Mouse (Mus musculus): ENCODE measurements around the gene Gm11397.
"Not testable (repeated sequence)": the region's sequence is repeated elsewhere in the genome, so short reads cannot be mapped to it uniquely, and the experiment has no call there.

The Gm11397 gene

GRCm38 (mm10) chr13:33395461-33395860 lies at the start of gene Gm11397:
Gm11397 (plus strand) TSS chr13:33395761.
- DNase-seq (ENCODE audit: low spot score in 2 of 2), result not testable (repeated sequence)

- not testable (repeated sequence) for DNase-seq (ENCODE audit: low spot score in 2 of 2)
Measured at GRCm38 (mm10) chr13:33356666-33357065, 38.9 kb upstream of the Gm11397 start.

GRCm38 (mm10) chr13:33432714-33433113 lies 37.2 kb downstream of the Gm11397 start:
- DNase-seq (ENCODE audit: low spot score in 2 of 2), result not testable (repeated sequence)
